Comparison of ENCODE assay signal across 10 mouse cellular contexts in the genomic region with DNA sequence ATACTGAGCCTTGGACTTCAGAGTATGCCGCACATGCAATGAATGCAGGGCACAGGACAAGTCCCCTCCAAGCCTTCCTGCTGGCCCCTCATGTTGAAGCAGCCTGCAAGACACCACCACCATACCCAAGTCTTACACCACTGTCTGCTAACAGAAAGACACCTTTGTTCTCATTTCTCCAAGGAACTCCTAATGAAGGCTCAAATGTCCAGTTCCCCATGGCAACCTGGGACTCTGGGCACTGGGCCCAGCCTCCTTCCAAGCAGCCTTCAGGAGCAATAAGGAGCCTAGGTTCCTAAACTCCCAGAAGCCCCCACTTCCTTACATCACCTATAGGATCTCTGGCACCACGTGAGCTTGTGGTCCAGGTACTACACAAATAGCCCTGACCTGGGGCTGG.
DNase-seq lines count a peak whose midpoint lies in the region; ATAC-seq and TF ChIP-seq lines count a peak whose summit lies in the region.
"Had no signal": no experiment of that assay in that cellular context is flagged by ENCODE, and none has a peak within 500 bp of the region (broad histone marks: within the 10 kb centered on the region; RNA-seq: fewer than 3 reads in every experiment).

No protein-coding gene starts in this region.

- intact Hi-C loops in left cerebral cortex, postnatal 14 days (cut with DNase I), result no loop called here

- ATAC-seq in neural tube, embryonic 13.5 days (ENCODE audit: low read depth), result peak; percentile 25; the same call in 1 of the 2 replicates
- peak; percentile 51; the same call in 1 of the 2 replicates for ATAC-seq in hindbrain, embryonic 16.5 days
- peak; percentile 42; the same call in 1 of the 2 replicates for ATAC-seq in neural tube, embryonic 15.5 days (ENCODE audit: low FRiP score)

- H3K27ac ChIP-seq in neural tube, embryonic 13.5 days (replicated peaks), result peak overlapping the region; percentile 30
- no peak overlapping the region for H3K27ac ChIP-seq in hindbrain, embryonic 16.5 days (ENCODE audit: low read depth, low read length)
- no peak overlapping the region; the same call in 1 of the 2 replicates for H3K27ac ChIP-seq in neural tube, embryonic 15.5 days (replicated peaks)

- no peaks in the 10 kb centered on the region for H3K36me3 ChIP-seq in neural tube, embryonic 13.5 days
- no peaks in the 10 kb centered on the region for H3K36me3 ChIP-seq in hindbrain, embryonic 16.5 days (ENCODE audit: control insufficient read depth, insufficient read depth, low read length)
- H3K36me3 ChIP-seq in neural tube, embryonic 15.5 days, result no peaks in the 10 kb centered on the region

- H3K4me2 ChIP-seq in neural tube, embryonic 13.5 days, result no peak overlapping the region
- no peak overlapping the region for H3K4me2 ChIP-seq in hindbrain, embryonic 16.5 days (ENCODE audit: low read length)
- H3K4me2 ChIP-seq in neural tube, embryonic 15.5 days, result no peak overlapping the region

- no peaks in the 10 kb centered on the region for H3K9me3 ChIP-seq in neural tube, embryonic 13.5 days
- H3K9me3 ChIP-seq in hindbrain, embryonic 16.5 days (ENCODE audit: control insufficient read depth, low read length), result no peaks in the 10 kb centered on the region
- no peaks in the 10 kb centered on the region for H3K9me3 ChIP-seq in neural tube, embryonic 15.5 days (replicated peaks)

- TF ChIP-seq POLR2A in lung, adult 2 months (IDR thresholded peaks at IDR 0.05; ENCODE audit: borderline replicate concordance, extremely low read depth, low read depth, low read length), result no peak

- TF ChIP-seq CTCF in lung, adult 2 months (IDR thresholded peaks at IDR 0.05; ENCODE audit: insufficient read depth, low read length), result no peak

- peaks cover 52% of the 10 kb centered on the region for H3K4me1 ChIP-seq in neural tube, embryonic 13.5 days (replicated peaks)
- peaks cover 24% of the 10 kb centered on the region for H3K4me1 ChIP-seq in hindbrain, embryonic 16.5 days (ENCODE audit: control insufficient read depth, insufficient read depth, low read depth, low read length)
- H3K4me1 ChIP-seq in neural tube, embryonic 15.5 days, result peaks cover 24% of the 10 kb centered on the region
- H3K4me1 ChIP-seq in lung, adult 2 months (ENCODE audit: control insufficient read depth, insufficient read depth, low read length), result no peaks in the 10 kb centered on the region

- no peak overlapping the region for H3K9ac ChIP-seq in neural tube, embryonic 13.5 days
- H3K9ac ChIP-seq in hindbrain, embryonic 16.5 days (ENCODE audit: low read depth, low read length), result no peak overlapping the region
- no peak overlapping the region for H3K9ac ChIP-seq in neural tube, embryonic 15.5 days (replicated peaks)

- no peaks in the 10 kb centered on the region for H3K27me3 ChIP-seq in neural tube, embryonic 13.5 days
- H3K27me3 ChIP-seq in hindbrain, embryonic 16.5 days (replicated peaks; ENCODE audit: control insufficient read depth, insufficient read depth, low read length), result no peaks in the 10 kb centered on the region
- H3K27me3 ChIP-seq in neural tube, embryonic 15.5 days (replicated peaks), result no peaks in the 10 kb centered on the region

- H3K4me3 ChIP-seq in neural tube, embryonic 13.5 days, result no peak overlapping the region
- no peak overlapping the region for H3K4me3 ChIP-seq in hindbrain, embryonic 16.5 days (ENCODE audit: low read length)
- no peak overlapping the region for H3K4me3 ChIP-seq in neural tube, embryonic 15.5 days (replicated peaks)
- no peak overlapping the region for H3K4me3 ChIP-seq in lung, adult 2 months (replicated peaks; ENCODE audit: extremely low read depth, low read depth, low read length)

- peak; percentile 37 for DNase-seq in embryo, embryonic 11 days
- DNase-seq in embryo, embryonic 10 days (ENCODE audit: low spot score), result no peak
- DNase-seq in neural tube, embryonic 10.5 days (ENCODE audit: extremely low spot score, low spot score), result no peak
- DNase-seq in left cerebral cortex, postnatal 14 days (ENCODE audit: low spot score in 2 of 2), result no peak
- no peak for DNase-seq in lung, adult 2 months
- DNase-seq: cerebellum, postnatal 36 days; kidney, postnatal 14 days had no signal

- 73% methylated on average over 2 of the region's 2 CpGs for WGBS in neural tube, embryonic 13.5 days
- 73% methylated on average over 2 of the region's 2 CpGs for WGBS in hindbrain, embryonic 16.5 days
- WGBS in neural tube, embryonic 15.5 days, result 75% methylated on average over 2 of the region's 2 CpGs
- WGBS in lung, adult 2 months, result 70% methylated on average over 2 of the region's 2 CpGs
